Comparison of ENCODE assay signal across 10 mouse cellular contexts in the genomic region with DNA sequence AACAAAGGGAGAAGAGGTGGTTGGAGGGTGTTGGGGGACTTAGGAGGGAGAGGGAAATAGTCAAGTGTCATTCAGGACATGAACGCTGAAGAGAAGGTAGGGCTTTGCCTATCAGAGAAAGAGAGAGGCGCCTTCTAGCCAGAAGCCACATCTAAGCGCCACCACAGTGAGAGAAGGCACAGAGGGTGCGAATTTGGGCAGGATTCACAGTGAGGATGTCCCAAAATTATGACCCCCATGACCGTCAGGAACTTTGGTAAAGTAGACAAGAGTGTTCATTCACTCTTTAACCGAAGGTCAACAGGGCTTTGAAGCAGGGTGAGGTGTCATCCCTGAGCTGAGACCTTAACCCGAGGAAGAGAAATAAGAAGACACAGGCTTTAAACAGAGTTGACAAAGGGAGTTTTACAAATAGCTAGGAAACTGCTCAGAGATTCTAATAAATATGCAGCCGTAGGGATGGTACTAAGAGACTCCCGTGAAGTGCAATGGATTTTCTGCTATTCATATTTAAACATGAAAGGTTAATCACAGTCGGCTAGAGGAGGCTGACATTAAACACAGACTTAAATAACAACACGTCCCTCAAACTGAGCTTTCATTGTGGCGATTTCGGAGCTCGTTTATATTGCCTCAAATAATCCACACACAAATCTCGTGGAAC. TPM values are rescaled to one million over a fixed set of nuclear protein-coding genes. Genes with fewer than 3 reads are reported as not detected.
DNase-seq lines count a peak whose midpoint lies in the region; ATAC-seq lines count a peak whose summit lies in the region.
"Had no signal": no experiment of that assay in that cellular context is flagged by ENCODE, and none has a peak within 500 bp of the region (broad histone marks: within the 10 kb centered on the region; RNA-seq: fewer than 3 reads in every experiment).

No protein-coding gene starts in this region.

- H3K4me2 ChIP-seq in heart, embryonic 14.5 days (ENCODE audit: low read length), result peak overlapping the region; percentile 58
- peak overlapping the region; percentile 47 for H3K4me2 ChIP-seq in hindbrain, embryonic 15.5 days
- peak overlapping the region; percentile 41 for H3K4me2 ChIP-seq in midbrain, embryonic 15.5 days

- ATAC-seq in heart, embryonic 14.5 days (ENCODE audit: insufficient number of reproducible peaks, insufficient read depth, low FRiP score, low read depth), result no peak
- ATAC-seq in hindbrain, embryonic 15.5 days (ENCODE audit: low FRiP score, low read depth), result peak; percentile 65
- peak; percentile 85 for ATAC-seq in midbrain, embryonic 15.5 days (replicated peaks)

- H3K9ac ChIP-seq in heart, embryonic 14.5 days (ENCODE audit: low read length), result peak overlapping the region; percentile 38; the same call in 1 of the 2 replicates
- no peak overlapping the region for H3K9ac ChIP-seq in hindbrain, embryonic 15.5 days
- no peak overlapping the region for H3K9ac ChIP-seq in midbrain, embryonic 15.5 days

- peak overlapping the region in 1 of 2 experiments; percentile 31; a peak in 3 of 4 replicates for H3K4me3 ChIP-seq in heart, embryonic 14.5 days (ENCODE audit: control insufficient read depth in 1 of 2, insufficient read depth in 1 of 2, low read depth in 1 of 2, low read length in 2 of 2)
- peak overlapping the region; percentile 23; the same call in 1 of the 2 replicates for H3K4me3 ChIP-seq in embryonic facial prominence, embryonic 10.5 days
- H3K4me3 ChIP-seq in hindbrain, embryonic 15.5 days, result peak overlapping the region; percentile 27
- H3K4me3 ChIP-seq in midbrain, embryonic 15.5 days, result peak overlapping the region; percentile 27

- no peak overlapping the region for H3K27ac ChIP-seq in heart, embryonic 14.5 days (replicated peaks in 1 of 2; ENCODE audit: control insufficient read depth in 1 of 2, insufficient read depth in 1 of 2, low read depth in 2 of 2, low read length in 2 of 2)
- H3K27ac ChIP-seq in embryonic facial prominence, embryonic 10.5 days (replicated peaks), result no peak overlapping the region
- H3K27ac ChIP-seq in hindbrain, embryonic 15.5 days (replicated peaks), result no peak overlapping the region
- peak overlapping the region; percentile 36; the same call in 1 of the 2 replicates for H3K27ac ChIP-seq in midbrain, embryonic 15.5 days

- DNase-seq in heart, postnatal 4 days, result no peak
- no peak for DNase-seq in embryonic facial prominence, embryonic 10.5 days (ENCODE audit: low spot score)
- DNase-seq in left cerebral cortex, adult 11 months (ENCODE audit: low spot score), result no peak
- DNase-seq in layer of hippocampus, adult 9-11 months, result no peak
- DNase-seq in adrenal gland, postnatal 36 days, result no peak

- H3K4me1 ChIP-seq in heart, embryonic 14.5 days (ENCODE audit: control insufficient read depth in 2 of 2, insufficient read depth in 2 of 2, low read length in 2 of 2), result no peaks in the 10 kb centered on the region; a peak in 1 of 4 replicates
- H3K4me1 ChIP-seq in embryonic facial prominence, embryonic 10.5 days, result 0 out of 2 replicates have a peak, but pooled peaks cover 5% of the 10 kb centered on the region
- H3K4me1 ChIP-seq in hindbrain, embryonic 15.5 days (replicated peaks), result no peaks in the 10 kb centered on the region
- no peaks in the 10 kb centered on the region; the same call in 1 of the 2 replicates for H3K4me1 ChIP-seq in midbrain, embryonic 15.5 days

- H3K9me3 ChIP-seq in heart, embryonic 14.5 days (ENCODE audit: control insufficient read depth, low read length), result no peaks in the 10 kb centered on the region
- H3K9me3 ChIP-seq in embryonic facial prominence, embryonic 10.5 days, result no peaks in the 10 kb centered on the region
- H3K9me3 ChIP-seq in hindbrain, embryonic 15.5 days, result no peaks in the 10 kb centered on the region
- H3K9me3 ChIP-seq in midbrain, embryonic 15.5 days, result no peaks in the 10 kb centered on the region

- 41% methylated on average over 15 of the region's 15 CpGs for WGBS in heart, embryonic 14.5 days
- WGBS in embryonic facial prominence, embryonic 10.5 days, result 46% methylated on average over 15 of the region's 15 CpGs
- 39% methylated on average over 15 of the region's 15 CpGs for whole genome bisulfite sequencing in hindbrain, embryonic 15.5 days
- 34% methylated on average over 15 of the region's 15 CpGs for WGBS in midbrain, embryonic 15.5 days

- no peaks in the 10 kb centered on the region for H3K27me3 ChIP-seq in heart, embryonic 14.5 days (ENCODE audit: control insufficient read depth, insufficient read depth, low read length)
- H3K27me3 ChIP-seq in embryonic facial prominence, embryonic 10.5 days (replicated peaks; ENCODE audit: low read depth, poor library complexity, severe bottlenecking), result no peaks in the 10 kb centered on the region
- no peaks in the 10 kb centered on the region for H3K27me3 ChIP-seq in hindbrain, embryonic 15.5 days
- no peaks in the 10 kb centered on the region for H3K27me3 ChIP-seq in midbrain, embryonic 15.5 days (replicated peaks)

- no peaks in the 10 kb centered on the region for H3K36me3 ChIP-seq in heart, embryonic 14.5 days (ENCODE audit: control insufficient read depth, insufficient read depth, low read length)
- H3K36me3 ChIP-seq in embryonic facial prominence, embryonic 10.5 days (replicated peaks), result no peaks in the 10 kb centered on the region
- H3K36me3 ChIP-seq in hindbrain, embryonic 15.5 days, result no peaks in the 10 kb centered on the region
- H3K36me3 ChIP-seq in midbrain, embryonic 15.5 days (replicated peaks), result no peaks in the 10 kb centered on the region

RNA-seq across cellular contexts. Expression of gene Krtap28-13, which starts 14.9 kb away (rescaled TPM):
- not detected in 2 replicates for polyA plus RNA-seq in heart, embryonic 14.5 days (2014; fragmentation: Nextera tagmentation; extraction: Ambion mirVana)
- total RNA-seq in heart, postnatal 4 days (2021), result not detected
- polyA plus RNA-seq in embryonic facial prominence, embryonic 10.5 days (2016; fragmentation: Nextera tagmentation; extraction: Ambion mirVana), result not detected in 2 replicates
- not detected in 2 replicates for polyA plus RNA-seq in hindbrain, embryonic 15.5 days (2015; fragmentation: Nextera tagmentation; extraction: Ambion mirVana)
- polyA plus RNA-seq in midbrain, embryonic 15.5 days (2015; fragmentation: Nextera tagmentation; extraction: Ambion mirVana), result not detected in 2 replicates
- total RNA-seq in adrenal gland, postnatal 36 days (2021), result not detected
- total RNA-seq: adrenal gland, adult 18-20 months; common myeloid progenitor, adult 5-6 weeks had no signal

RNA-seq across cellular contexts. Expression of gene A030005K14Rik, which starts 16.5 kb away (rescaled TPM):
- not detected in 2 replicates for polyA plus RNA-seq in heart, embryonic 14.5 days (2014; fragmentation: Nextera tagmentation; extraction: Ambion mirVana)
- total RNA-seq in heart, postnatal 4 days (2021), result not detected
- not detected in 2 replicates for polyA plus RNA-seq in embryonic facial prominence, embryonic 10.5 days (2016; fragmentation: Nextera tagmentation; extraction: Ambion mirVana)
- polyA plus RNA-seq in hindbrain, embryonic 15.5 days (2015; fragmentation: Nextera tagmentation; extraction: Ambion mirVana), result not detected in 2 replicates
- polyA plus RNA-seq in midbrain, embryonic 15.5 days (2015; fragmentation: Nextera tagmentation; extraction: Ambion mirVana), result not detected in 2 replicates
- total RNA-seq in adrenal gland, postnatal 36 days (2021), result not detected
- total RNA-seq: adrenal gland, adult 18-20 months; common myeloid progenitor, adult 5-6 weeks had no signal

RNA-seq across cellular contexts. Expression of gene Gm47969, which starts 30.9 kb away (rescaled TPM):
- not detected in 2 replicates for polyA plus RNA-seq in heart, embryonic 14.5 days (2014; fragmentation: Nextera tagmentation; extraction: Ambion mirVana)
- not detected for total RNA-seq in heart, postnatal 4 days (2021)
- not detected in 2 replicates for polyA plus RNA-seq in embryonic facial prominence, embryonic 10.5 days (2016; fragmentation: Nextera tagmentation; extraction: Ambion mirVana)
- polyA plus RNA-seq in hindbrain, embryonic 15.5 days (2015; fragmentation: Nextera tagmentation; extraction: Ambion mirVana), result not detected in 2 replicates
- polyA plus RNA-seq in midbrain, embryonic 15.5 days (2015; fragmentation: Nextera tagmentation; extraction: Ambion mirVana), result not detected in 2 replicates
- total RNA-seq in adrenal gland, postnatal 36 days (2021), result not detected
- total RNA-seq: adrenal gland, adult 18-20 months; common myeloid progenitor, adult 5-6 weeks had no signal

RNA-seq across cellular contexts. Expression of gene Krtap28-10, which starts 33.4 kb away (rescaled TPM):
- not detected in 2 replicates for polyA plus RNA-seq in heart, embryonic 14.5 days (2014; fragmentation: Nextera tagmentation; extraction: Ambion mirVana)
- total RNA-seq in heart, postnatal 4 days (2021), result not detected
- polyA plus RNA-seq in embryonic facial prominence, embryonic 10.5 days (2016; fragmentation: Nextera tagmentation; extraction: Ambion mirVana), result not detected in 2 replicates
- not detected in 2 replicates for polyA plus RNA-seq in hindbrain, embryonic 15.5 days (2015; fragmentation: Nextera tagmentation; extraction: Ambion mirVana)
- polyA plus RNA-seq in midbrain, embryonic 15.5 days (2015; fragmentation: Nextera tagmentation; extraction: Ambion mirVana), result not detected in 2 replicates
- not detected for total RNA-seq in adrenal gland, postnatal 36 days (2021)
- total RNA-seq: adrenal gland, adult 18-20 months; common myeloid progenitor, adult 5-6 weeks had no signal

RNA-seq across cellular contexts. Expression of gene Slc19a3, which starts 37.4 kb away (rescaled TPM):
- 2.4 and 2.7 TPM in 2 replicates for polyA plus RNA-seq in heart, embryonic 14.5 days (2014; fragmentation: Nextera tagmentation; extraction: Ambion mirVana)
- 1 to 10 TPM in 1 of 2 experiments, under 1 TPM in 1; 0.83 to 1.5 TPM for total RNA-seq in heart, postnatal 4 days (2021)
- polyA plus RNA-seq in embryonic facial prominence, embryonic 10.5 days (2016; fragmentation: Nextera tagmentation; extraction: Ambion mirVana), result 0.25 and 0.30 TPM in 2 replicates
- 0.98 and 1.1 TPM in 2 replicates for polyA plus RNA-seq in hindbrain, embryonic 15.5 days (2015; fragmentation: Nextera tagmentation; extraction: Ambion mirVana)
- polyA plus RNA-seq in midbrain, embryonic 15.5 days (2015; fragmentation: Nextera tagmentation; extraction: Ambion mirVana), result 0.87 and 0.94 TPM in 2 replicates
- under 1 TPM in 1 of 2 experiments, not detected in 1; 0.33 TPM for total RNA-seq in adrenal gland, postnatal 36 days (2021)
- total RNA-seq: common myeloid progenitor, adult 5-6 weeks had no signal
